Mouse (Mus musculus): Measurements from ENCODE around the gene Hip1. TPM values are rescaled to one million over a fixed set of nuclear protein-coding genes. Genes with fewer than 3 reads are reported as not detected.
A peak's percentile ranks its signal among the peaks of the same experiment; 100 is the strongest.

Gene Hip1
- 37.6 and 38.2 TPM in 2 replicates for polyA plus RNA-seq (2015; fragmentation: Nextera tagmentation; extraction: Ambion mirVana)

DNA sequence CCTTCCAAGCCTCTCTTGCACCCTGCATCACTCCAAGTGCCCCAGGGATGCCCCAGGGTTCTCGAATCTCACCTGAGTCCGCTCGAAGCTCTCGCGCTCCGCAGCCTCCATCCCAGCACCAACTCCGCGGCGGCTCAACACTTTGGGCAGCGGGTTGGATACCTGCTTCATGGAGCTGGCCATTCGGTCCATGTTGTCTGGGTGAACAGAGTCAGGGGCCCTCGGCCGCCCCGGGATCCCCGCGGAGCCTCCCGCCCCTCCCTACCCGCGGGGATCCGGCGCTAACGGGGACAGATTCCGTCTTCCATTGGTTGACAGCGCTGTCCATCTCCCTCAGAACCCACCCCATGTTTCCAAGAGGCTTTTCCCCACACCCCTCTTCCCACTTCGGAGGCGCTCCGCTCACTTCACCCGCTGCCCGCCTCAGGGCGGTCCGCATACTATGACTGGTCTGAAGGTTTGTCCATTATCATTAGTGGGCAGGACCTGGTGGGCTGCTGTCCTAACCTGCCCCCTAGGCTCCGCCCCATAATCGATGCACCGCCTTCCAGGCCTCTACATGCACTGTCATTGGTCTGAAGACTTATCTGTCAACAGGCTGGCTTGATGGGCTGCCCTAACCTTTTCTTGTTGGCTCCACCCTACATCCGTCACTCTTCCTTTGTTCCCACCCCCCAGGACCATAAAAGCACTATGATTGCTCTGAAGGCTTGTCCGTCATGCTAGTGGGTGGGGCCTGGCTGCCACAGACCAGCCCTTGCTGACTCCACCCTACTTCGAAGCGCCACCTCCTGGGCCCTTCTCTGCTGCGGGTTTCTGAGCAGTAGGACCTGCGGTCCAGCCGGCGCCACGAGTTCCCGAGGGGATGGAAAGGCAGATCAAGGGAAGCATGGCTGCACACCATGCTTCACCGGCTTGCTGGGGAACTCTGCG is at the start of gene Hip1:
Gene Hip1, minus strand, starts transcription at position 256 of the 933 bp plus-strand sequence.
- H3K4me3 ChIP-seq, result peak within 1 kb of the TSS; percentile 77
- peak within 1 kb of the TSS; percentile 62 for H3K9ac ChIP-seq
- under 1% methylated on average over 46 of the region's 46 CpGs for WGBS
- ATAC-seq (replicated peaks), result peak; percentile 99
- H3K4me1 ChIP-seq, result peaks cover 12% of the 10 kb centered on the region
- no peaks in the 10 kb centered on the region for H3K36me3 ChIP-seq (replicated peaks)
- no peaks in the 10 kb centered on the region for H3K9me3 ChIP-seq
- H3K27me3 ChIP-seq (replicated peaks), result no peaks in the 10 kb centered on the region
- peak within 1 kb of the TSS; percentile 63 for H3K27ac ChIP-seq
- H3K4me2 ChIP-seq, result peak within 1 kb of the TSS; percentile 96

DNA sequence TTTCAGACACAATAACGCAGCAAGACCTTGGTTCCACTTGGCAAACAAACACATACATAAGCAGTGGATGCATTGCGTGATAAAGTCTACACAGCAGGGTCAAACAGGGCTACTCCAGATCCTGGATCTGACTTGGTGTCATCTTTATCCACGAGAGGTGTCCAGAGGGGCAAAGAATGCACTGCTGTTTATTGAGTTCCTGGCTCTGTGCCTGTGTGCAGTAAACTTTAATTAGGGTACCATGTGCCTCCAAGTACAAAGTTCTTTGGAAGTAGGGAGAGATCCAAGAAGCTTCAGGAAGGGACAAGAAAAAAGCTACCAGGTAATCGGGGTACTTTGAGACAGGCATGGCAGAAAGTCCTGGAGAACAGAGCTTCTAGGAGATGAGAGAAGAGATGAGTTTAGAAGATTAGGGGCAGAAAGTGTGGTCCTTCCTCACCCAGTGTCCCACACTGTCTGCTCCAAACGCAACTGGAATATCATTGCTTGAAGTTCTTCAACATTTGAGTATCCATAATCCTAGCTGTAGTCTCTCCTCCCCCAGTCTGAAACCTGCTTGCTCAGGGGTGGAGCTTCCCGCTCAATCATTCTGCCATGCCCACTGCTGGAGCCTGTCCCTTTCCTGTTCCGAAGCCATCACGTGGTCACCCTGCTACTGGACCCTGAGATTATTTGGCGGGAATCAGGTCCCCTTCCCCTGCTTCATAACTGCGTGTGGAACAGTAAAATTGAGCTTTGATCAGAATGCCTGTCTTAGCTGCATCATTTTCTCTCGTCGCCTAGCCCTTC is 45.3 kb upstream of the Hip1 start:
- Histone ChIP-seq H3K4me3 (no peak overlapping the region), H3K36me3 (replicated peaks) (no peaks in the 10 kb centered on the region), H3K9ac (no peak overlapping the region), H3K4me2 (no peak overlapping the region), H3K27ac (no peak overlapping the region), H3K4me1 (no peaks in the 10 kb centered on the region), H3K9me3 (no peaks in the 10 kb centered on the region; the same call in 1 of the 2 replicates), H3K27me3 (replicated peaks) (no peaks in the 10 kb centered on the region)
- ATAC-seq (replicated peaks), result no peak
- WGBS, result 81% methylated on average over 12 of the region's 12 CpGs

DNA sequence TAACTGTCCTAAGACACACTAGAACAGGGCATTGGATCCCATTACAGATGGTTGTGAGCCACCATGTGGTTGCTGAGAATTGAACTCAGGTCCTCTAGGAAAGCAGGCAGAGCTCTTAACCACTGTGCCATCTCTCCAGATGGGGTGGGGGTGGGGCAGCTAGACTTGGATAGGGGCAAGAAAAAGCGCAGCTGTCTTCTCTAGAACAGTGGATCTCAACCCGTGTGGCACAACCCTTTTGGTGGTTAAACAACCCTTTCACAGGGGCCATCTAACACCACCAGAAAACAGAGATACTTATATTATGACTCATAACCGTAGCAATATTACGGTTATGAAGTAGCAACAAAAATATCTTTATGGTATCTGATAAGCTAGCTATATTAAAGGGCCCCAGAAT is 42.8 kb upstream of the Hip1 start:
- 87% methylated on average over 4 of the region's 4 CpGs for WGBS
- no peaks in the 10 kb centered on the region for H3K36me3 ChIP-seq (replicated peaks)
- H3K9ac ChIP-seq, result no peak overlapping the region
- ATAC-seq (replicated peaks), result no peak
- no peak overlapping the region for H3K4me3 ChIP-seq
- no peak overlapping the region for H3K27ac ChIP-seq
- H3K9me3 ChIP-seq, result no peaks in the 10 kb centered on the region; the same call in 1 of the 2 replicates
- H3K4me2 ChIP-seq, result no peak overlapping the region
- H3K4me1 ChIP-seq, result no peaks in the 10 kb centered on the region
- no peaks in the 10 kb centered on the region for H3K27me3 ChIP-seq (replicated peaks)

DNA sequence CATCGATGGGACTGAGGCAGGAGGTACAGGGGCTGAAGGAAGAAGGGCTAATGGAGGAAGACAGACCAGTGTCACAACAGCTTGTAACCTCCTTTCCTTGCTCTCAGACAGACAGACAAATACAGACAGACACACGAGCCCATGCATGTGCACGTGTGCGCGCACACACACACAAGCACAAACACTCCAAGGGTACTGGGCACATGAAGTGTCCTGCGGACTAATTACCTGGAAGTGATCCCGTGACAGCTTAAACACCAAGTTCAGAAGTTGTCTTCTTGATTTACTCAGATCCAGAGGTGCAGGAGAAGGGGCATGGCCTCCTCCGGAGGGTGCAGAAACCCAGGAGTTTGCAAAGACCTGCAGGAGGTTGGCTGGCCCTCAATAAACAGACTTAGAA is 40.8 kb upstream of the Hip1 start:
- WGBS, result 95% methylated on average over 8 of the region's 8 CpGs
- no peaks in the 10 kb centered on the region for H3K9me3 ChIP-seq
- no peak overlapping the region for H3K27ac ChIP-seq
- no peaks in the 10 kb centered on the region for H3K4me1 ChIP-seq
- no peak overlapping the region for H3K4me3 ChIP-seq
- H3K36me3 ChIP-seq (replicated peaks), result no peaks in the 10 kb centered on the region
- H3K4me2 ChIP-seq, result no peak overlapping the region
- H3K9ac ChIP-seq, result no peak overlapping the region
- no peak for ATAC-seq (replicated peaks)
- no peaks in the 10 kb centered on the region for H3K27me3 ChIP-seq (replicated peaks)

DNA sequence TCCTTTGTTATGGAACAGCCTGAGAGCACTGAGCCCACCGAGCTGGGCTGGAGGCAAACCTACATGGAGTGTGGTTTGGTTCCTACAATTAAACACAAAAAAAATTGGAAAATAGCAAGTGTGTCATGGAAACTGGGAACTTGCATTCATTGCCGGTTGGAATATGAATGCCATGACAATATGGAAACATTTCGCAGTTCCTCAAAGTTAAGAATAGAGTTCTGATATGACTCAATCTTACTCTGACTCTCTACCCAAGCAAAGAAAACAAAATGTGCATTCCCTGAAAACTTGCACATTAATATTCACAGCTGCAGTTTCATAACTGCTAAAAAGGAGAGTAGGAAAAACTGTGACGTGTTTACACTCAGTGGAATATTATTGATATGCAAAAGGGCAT is 37.4 kb upstream of the Hip1 start:
- Histone ChIP-seq H3K4me1 (no peaks in the 10 kb centered on the region), H3K9ac (no peak overlapping the region), H3K4me3 (no peak overlapping the region), H3K9me3 (no peaks in the 10 kb centered on the region), H3K4me2 (no peak overlapping the region), H3K27ac (no peak overlapping the region), H3K27me3 (replicated peaks) (no peaks in the 10 kb centered on the region), H3K36me3 (replicated peaks) (no peaks in the 10 kb centered on the region)
- ATAC-seq (replicated peaks), result no peak
- 82% methylated on average over 4 of the region's 4 CpGs for WGBS

DNA sequence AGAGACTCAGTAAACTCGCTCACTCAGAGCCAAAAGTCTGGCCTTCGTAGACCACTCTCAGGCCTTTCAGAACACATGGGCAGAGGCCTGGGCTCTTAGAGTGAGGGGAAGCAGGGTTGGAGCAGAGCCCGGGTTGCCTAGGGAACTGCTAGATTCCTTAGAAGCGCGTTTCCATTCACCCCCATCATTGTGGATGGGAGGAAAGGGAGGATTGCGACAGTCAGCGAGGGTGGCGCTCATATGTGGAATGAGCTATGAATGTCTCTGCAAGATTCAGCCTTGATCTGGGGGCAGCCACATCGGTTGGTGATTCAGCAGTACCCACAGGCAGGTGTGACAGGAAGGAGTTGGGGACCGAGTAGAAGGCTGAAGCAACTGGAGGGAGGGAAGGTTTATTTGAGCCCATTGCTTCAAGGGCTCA is 34.4 kb upstream of the Hip1 start:
- no peaks in the 10 kb centered on the region for H3K27me3 ChIP-seq (replicated peaks)
- no peak overlapping the region for H3K27ac ChIP-seq
- H3K4me1 ChIP-seq, result no peaks in the 10 kb centered on the region
- 74% methylated on average over 10 of the region's 10 CpGs for WGBS
- no peak overlapping the region for H3K4me3 ChIP-seq
- H3K9ac ChIP-seq, result no peak overlapping the region
- no peak for ATAC-seq (replicated peaks)
- H3K36me3 ChIP-seq (replicated peaks), result no peaks in the 10 kb centered on the region
- H3K9me3 ChIP-seq, result no peaks in the 10 kb centered on the region
- no peak overlapping the region for H3K4me2 ChIP-seq

DNA sequence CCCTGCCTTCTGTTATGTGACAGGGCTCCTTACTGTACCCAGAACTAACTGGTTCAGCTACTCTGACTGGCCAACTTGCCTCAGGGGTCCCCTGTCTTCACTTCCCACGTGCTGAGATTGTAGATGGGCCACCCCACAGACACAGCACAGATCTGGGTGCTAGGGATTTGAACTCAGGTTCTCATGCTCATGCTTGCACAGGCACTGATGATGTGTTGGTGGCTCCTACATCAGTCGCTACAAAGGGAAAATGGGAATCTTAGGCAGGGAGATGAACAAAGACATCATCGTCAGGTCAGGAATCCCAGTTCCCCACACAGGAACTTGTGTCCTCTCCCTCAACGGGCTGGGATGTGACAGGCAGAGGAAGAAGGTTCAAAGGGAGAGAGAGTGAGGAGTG is 31.1 kb upstream of the Hip1 start:
- Histone ChIP-seq H3K4me2 (no peak overlapping the region), H3K36me3 (replicated peaks) (no peaks in the 10 kb centered on the region), H3K4me3 (no peak overlapping the region), H3K9ac (no peak overlapping the region), H3K4me1 (no peaks in the 10 kb centered on the region), H3K27ac (no peak overlapping the region), H3K9me3 (no peaks in the 10 kb centered on the region), H3K27me3 (replicated peaks) (no peaks in the 10 kb centered on the region; the same call in 1 of the 2 replicates)
- WGBS, result 72% methylated on average over 4 of the region's 4 CpGs
- no peak for ATAC-seq (replicated peaks)

DNA sequence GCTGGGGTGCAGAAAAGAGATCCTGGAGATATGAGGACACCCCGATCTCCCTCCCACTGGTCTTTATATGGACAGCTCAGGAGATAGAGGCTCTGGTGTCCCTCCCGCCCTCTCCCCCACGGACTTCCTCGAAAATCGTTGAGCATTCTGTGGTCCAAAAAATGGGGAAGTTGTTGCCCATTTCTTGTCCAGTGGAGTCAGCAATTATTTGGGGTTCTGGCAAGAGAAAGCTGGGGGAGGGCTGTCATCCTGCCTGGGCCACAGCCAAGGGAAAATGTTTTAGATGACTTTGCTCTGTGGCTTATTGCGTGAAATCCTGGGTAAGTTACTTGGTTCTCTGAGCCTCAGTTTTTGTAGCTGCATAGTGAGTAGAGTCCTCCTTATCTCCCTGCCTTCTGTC is 28.1 kb upstream of the Hip1 start, which contains the start of gene Ccl24:
Gene Ccl24, minus strand, starts transcription at position 44 of the 400 bp plus-strand sequence.
- Histone ChIP-seq H3K4me2 (no peak within 1 kb of the TSS), H3K4me1 (no peaks in the 10 kb centered on the region), H3K27ac (no peak within 1 kb of the TSS), H3K9ac (no peak within 1 kb of the TSS), H3K27me3 (replicated peaks) (no peaks in the 10 kb centered on the region; the same call in 1 of the 2 replicates), H3K4me3 (no peak within 1 kb of the TSS), H3K9me3 (no peaks in the 10 kb centered on the region), H3K36me3 (replicated peaks) (no peaks in the 10 kb centered on the region)
- WGBS, result 93% methylated on average over 6 of the region's 6 CpGs
- no peak for ATAC-seq (replicated peaks)

DNA sequence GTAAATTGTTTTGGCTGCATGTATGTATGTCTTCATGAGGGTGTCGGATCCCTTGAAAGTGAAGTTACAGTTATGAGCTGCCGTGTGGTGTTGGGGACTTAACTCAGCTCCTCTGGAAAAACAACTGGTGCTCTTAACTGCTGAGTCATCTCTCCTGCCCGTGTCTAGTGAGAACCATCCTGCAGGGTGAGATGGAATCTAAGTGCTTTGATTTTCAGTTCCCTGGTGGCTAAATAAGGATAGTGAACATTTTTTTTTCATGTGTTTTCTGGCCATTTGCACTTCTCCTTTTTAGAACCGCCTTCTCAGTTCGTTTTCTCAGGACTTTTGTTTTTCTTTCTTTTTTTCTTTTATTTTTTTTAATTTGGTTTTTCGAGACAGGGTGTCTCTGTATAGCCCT is 23.8 kb upstream of the Hip1 start:
- 69% methylated on average over 6 of the region's 6 CpGs for WGBS

DNA sequence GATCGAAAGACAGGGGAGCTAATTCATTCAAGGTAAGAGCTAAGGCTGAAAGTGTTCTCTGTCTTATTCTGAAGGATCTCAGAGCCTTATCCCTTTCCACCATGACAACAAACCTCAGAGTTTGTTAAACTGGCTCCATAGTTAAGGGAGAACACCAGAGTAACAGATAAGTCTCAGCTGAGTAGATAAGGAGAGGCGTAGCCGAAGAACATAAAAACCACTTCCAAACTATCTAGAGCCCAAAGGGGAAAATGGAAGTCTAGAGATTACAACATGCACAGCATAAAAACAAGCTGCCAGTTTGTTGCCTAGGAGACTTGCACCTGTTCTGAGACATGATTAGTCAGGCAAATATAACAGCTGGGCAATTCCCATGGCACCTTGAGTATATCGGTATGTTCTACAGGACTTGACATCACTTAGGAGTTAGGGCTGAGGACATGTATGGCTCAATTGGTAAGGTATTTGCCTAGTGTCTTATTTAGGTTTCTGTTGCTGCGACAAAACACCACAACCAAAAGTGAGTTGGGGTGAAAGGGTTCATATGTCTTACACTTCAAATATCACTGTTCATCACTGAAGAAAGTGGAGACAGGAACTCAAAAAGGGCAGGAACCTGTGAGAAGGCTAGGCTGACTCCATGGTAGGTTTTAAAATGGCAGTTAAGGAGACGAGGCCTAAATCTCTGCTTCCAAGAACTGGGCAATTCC is 22.8 kb upstream of the Hip1 start:
- ATAC-seq (replicated peaks), result no peak

More for the DNA sequence above, 23.8 kb upstream of the Hip1 start:
- Histone ChIP-seq H3K4me3 (no peak overlapping the region), H3K36me3 (replicated peaks) (no peaks in the 10 kb centered on the region), H3K27ac (no peak overlapping the region), H3K9me3 (no peaks in the 10 kb centered on the region), H3K4me2 (no peak overlapping the region), H3K9ac (no peak overlapping the region), H3K27me3 (replicated peaks) (no peaks in the 10 kb centered on the region; the same call in 1 of the 2 replicates), H3K4me1 (no peaks in the 10 kb centered on the region)
- ATAC-seq (replicated peaks), result no peak

DNA sequence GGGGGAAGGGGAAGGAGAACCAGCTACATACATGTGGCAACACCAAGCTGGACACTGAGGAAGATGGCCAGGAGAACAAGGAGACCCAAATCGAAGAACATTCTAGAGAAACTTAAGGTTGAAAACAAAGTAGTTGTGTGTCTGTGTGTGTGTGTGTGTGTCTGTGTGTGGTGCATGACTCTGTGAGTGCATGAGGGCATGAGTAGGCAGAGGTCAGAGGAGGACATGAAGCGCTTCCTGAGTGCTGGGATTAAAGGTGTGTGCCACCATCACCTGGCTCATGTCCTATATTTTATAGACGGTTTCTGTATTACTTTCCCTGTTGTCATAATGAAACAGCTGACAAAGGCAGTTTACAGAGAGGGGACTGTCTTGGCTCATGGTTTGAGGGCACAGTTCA is 18.5 kb upstream of the Hip1 start, which contains the start of gene Ccl26:
Gene Ccl26, minus strand, starts transcription at position 101 of the 400 bp plus-strand sequence.
- no peaks in the 10 kb centered on the region for H3K27me3 ChIP-seq (replicated peaks)
- H3K27ac ChIP-seq, result no peak within 1 kb of the TSS
- H3K9ac ChIP-seq, result no peak within 1 kb of the TSS
- no peak for ATAC-seq (replicated peaks)
- no peak within 1 kb of the TSS for H3K4me3 ChIP-seq
- H3K4me2 ChIP-seq, result no peak within 1 kb of the TSS
- H3K4me1 ChIP-seq, result no peaks in the 10 kb centered on the region
- no peaks in the 10 kb centered on the region for H3K9me3 ChIP-seq
- no peaks in the 10 kb centered on the region for H3K36me3 ChIP-seq (replicated peaks)
- WGBS, result 94% methylated on average over 3 of the region's 3 CpGs

More for the DNA sequence above, 22.8 kb upstream of the Hip1 start:
- Histone ChIP-seq H3K27ac (no peak overlapping the region), H3K4me3 (no peak overlapping the region), H3K36me3 (replicated peaks) (no peaks in the 10 kb centered on the region), H3K9me3 (no peaks in the 10 kb centered on the region), H3K9ac (no peak overlapping the region), H3K4me2 (no peak overlapping the region), H3K27me3 (replicated peaks) (no peaks in the 10 kb centered on the region; the same call in 1 of the 2 replicates), H3K4me1 (no peaks in the 10 kb centered on the region)
- 94% methylated on average over 6 of the region's 6 CpGs for WGBS

DNA sequence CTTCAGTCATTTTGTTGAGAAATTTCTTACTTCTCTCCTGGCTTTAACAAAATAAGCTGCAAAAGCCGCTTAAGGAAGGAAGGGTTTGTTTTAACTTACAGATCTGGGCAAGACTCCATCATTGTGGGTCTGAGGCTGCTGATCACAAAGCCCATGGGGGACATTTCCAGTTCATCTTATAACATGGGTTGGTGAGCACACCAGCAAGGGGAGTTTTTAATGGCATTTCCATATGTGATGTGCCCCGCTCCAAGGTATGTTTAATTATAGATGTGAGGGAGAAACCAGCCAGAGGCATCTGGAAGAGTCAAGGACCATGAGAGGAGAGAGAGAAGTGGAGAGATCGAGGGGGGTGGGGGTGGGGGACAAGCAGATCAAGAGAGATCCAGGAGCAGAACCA is 12.8 kb upstream of the Hip1 start:
- H3K4me2 ChIP-seq, result no peak overlapping the region
- no peak overlapping the region for H3K27ac ChIP-seq

More for the DNA sequence above, 12.8 kb upstream of the Hip1 start:
- no peak overlapping the region for H3K9ac ChIP-seq
- H3K27me3 ChIP-seq (replicated peaks), result no peaks in the 10 kb centered on the region
- no peaks in the 10 kb centered on the region; the same call in 1 of the 2 replicates for H3K4me1 ChIP-seq
- no peaks in the 10 kb centered on the region for H3K36me3 ChIP-seq (replicated peaks)
- no peak overlapping the region for H3K4me3 ChIP-seq
- WGBS, result 66% methylated on average over 3 of the region's 3 CpGs
- H3K9me3 ChIP-seq, result no peaks in the 10 kb centered on the region
- ATAC-seq (replicated peaks), result no peak
